Mouse (Mus musculus) adrenal gland, postnatal 25 days (tissue): ENCODE results near the gene Srebf2. TPM values are rescaled to one million over a fixed set of nuclear protein-coding genes. Genes with fewer than 3 reads are reported as not detected.
A peak's percentile ranks its signal among the peaks of the same experiment; 100 is the strongest.

Source experiments
- DNase-seq: peaks from one replicate; pipeline ENCODE4 v3.0.0; 2021; ENCODE audit warnings: mixed read lengths
- total RNA-seq: library from RNA; stranded (reverse); gene quantifications from 2 replicates; pipeline ENCODE4 v1.2.3, GENCODE M21; 2021

Srebf2 gene
- total RNA-seq, 1 experiment from 2014 or later: 95.5 TPM

DNA sequence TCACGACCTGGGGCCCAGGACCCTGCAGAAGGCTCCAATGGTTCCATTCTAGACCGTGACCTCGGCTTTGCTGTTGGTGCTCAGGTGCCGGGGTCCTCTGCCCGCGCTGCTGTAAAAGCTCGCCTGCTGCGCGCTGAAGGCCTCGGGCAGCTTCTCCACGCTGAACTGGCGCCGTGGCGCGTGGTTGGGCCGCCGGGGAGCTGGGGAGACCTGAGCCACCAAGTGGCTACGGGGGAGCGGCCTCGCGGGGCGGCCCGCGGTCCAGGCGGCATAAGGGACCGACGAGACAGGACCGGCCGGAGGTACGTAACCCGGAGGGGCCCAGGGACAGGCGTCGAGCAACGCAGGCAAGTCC is 60.1 kb downstream of the Srebf2 start:
- DNase-seq: no peak

DNA sequence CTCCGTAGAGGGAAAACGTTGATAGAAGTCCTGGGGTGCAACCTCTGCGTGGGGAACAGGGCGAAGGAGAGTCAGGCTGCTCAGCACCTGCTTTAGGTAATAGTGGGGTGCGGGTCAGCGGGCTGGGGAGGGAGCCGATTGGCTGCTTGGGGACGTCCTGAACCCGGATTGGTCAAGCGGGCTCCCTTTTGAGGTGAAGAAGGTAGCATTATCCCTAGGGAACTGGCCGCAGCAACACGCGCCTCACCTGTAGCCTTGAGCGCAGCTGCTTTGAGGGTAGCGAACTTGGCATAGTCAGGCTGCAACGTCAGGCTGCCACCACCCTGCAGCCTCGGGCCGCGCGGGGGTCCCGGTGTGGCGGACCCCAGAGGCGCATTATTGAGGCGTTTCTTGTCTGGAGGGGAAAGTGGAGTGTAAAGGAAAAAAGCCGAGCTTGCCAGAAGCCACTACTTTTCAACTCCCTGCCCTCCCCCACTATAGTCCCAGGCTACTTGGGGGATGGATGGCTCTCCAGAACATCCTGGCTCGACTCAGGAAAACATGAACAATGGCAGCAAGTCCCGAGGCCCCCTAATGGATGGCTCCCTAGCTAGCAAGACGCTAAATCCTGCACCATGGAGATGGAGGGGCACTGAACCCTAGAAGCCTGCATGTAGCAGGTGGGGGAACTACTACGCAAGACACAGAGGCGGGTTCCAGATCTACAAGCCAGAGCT is 60.7 kb downstream of the Srebf2 start:
- DNase-seq: no peak

DNA sequence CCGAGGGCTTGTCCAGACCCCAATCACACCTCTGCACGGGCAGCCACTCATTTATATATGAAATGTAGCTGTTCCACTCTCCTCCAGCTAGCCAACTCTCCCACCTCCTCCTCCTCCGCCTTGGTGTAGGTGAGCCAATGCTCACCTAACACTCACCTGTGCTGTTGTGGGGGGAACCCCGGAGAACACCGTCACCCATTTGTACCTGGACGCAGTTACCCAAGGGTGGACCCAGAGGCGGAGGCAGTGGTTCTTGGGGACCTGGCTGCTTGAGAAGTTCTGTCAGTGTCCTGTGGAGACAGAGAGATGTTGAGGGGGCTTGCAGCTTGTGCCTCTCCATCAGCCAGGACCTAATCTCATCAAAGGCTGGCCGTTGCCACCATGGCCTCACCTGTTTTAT is 61.3 kb downstream of the Srebf2 start:
- DNase-seq: no peak

DNA sequence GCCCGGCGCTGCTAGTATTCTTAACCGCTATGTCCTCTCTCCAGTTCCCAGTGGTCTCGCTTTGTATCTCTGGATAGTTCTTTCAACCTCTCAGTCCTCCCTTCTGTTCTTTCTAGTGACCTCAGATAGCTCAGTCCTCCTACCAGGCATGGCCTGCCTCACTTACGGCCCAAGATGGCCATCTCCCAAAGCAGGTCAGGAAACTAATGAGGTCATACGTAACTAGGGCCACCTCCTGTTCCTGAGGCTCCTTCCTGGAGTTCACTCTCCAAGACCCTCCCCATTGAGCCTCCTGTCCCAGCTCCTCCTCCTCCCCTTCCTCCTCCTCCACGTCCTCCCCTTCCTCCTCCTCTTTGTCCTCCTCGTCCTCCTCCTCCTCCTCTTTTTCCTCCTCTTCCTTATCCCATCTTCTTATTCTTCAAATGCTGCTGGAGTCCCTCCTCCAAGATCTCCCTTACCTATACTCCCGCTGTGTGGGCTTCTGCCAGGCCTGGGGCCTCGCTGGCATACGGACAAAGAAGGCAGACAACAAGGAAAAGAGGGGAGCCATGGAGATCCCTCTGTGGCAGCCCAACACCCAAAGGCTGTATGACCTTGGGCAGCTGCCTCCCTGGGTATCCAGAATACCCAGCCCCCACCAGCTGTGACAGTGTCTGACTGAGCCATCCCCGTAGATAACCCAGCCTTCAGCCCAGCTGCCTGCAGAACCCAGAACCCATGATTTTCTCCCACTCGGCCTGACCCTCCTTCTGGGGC is 62.5 kb downstream of the Srebf2 start:
- no peak for DNase-seq

DNA sequence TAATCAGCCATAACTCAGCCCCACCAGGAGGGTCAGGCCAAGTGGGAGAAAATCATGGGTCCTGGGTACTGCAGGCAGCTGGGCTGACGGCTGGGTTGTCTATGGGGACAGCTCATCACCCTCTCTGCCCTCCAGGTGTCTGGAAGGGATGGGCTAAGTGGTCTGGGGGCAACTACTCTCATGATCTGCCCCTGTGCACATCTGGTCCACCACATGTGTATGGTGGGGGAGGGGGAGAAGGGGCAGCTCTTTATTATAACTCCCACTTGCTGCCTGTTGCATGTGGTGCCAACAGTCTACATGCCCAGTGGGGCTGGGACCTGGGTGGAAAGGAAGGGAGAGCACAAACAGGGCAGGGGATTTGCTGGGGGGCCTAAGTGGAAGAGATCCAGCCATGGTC is 63.8 kb downstream of the Srebf2 start:
- no peak for DNase-seq

DNA sequence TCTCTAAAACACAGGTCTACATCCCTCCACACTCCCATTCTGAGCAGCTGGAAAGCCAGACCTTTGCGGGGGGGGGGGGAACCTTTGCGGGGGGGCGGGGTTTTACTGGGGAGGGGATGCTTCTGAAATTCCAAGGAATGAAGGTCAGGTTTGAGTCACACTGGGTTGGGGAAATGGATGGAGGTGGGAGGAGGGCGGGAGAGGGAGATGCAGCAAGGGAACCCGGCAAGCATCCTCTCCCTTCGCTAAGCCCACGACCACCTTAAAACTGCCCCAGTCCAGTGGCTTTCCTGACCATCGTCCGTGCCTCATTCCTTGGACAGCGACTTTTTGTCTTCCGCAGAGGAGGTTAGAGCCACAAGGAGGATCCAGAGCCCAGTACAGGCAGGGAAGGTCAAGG is 64.3 kb downstream of the Srebf2 start:
- DNase-seq: no peak

DNA sequence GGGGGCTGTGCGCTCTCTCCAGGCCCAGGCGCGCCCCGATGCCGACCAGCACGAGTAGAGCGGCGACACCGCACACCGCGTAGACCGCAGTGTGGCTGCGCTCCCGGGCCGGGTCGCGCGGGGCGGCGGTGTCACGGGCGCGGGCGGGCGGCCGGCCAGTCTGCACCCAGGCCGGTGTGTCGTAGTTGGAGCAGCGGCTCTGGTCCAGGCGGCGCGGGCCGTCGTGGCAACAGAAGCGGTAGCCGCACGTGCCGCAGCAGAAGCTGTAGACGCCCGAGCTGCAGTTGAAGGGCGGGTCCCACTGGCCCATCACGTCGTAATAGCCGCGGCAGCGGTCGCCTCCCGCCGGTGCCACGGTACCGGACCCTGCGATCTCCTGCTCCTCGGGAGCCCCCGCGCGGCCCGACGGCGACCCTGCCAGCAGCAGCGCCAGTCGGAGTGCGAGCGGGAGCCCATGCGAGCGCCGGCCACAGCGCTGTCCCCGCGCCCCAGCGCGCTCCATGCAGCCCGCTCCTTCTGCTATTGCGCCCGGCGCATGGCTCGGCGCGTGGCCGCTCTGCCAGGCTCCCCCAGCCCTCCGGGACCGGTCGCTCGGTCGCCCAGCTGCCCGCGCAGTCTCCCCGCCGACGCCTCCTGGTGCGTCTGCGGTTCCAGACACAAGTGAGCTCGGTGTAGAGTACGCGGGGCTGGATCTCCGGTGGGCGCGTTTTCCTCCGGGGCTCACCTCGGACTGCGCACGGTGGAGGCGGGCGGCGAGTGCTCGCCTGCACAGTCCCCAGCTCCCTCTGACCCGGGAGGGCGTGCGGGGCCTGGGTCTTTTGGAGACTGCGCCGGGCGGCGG is 65.2 kb downstream of the Srebf2 start:
- DNase-seq: peak; percentile 29

DNA sequence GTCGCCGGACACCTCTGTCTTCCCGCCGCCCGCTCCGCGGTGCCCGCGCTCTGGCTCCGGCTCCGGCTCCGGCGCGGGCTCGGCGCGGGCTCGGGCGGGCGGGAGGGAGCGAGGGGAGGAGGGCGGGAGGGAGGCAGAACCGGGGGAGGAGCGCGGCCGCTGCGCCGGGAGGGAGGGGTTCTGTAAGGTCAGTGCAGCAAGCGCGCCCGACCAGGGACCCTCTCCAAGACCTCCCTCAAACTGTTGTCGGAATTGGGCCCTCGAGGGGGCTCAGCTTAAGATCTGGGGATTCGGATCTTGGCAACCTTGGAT is 65.7 kb downstream of the Srebf2 start, which contains the start of gene Shisa8:
Gene Shisa8, minus strand, starts transcription at position 64 of the 312 bp plus-strand sequence.
- DNase-seq: peak; percentile 24

DNA sequence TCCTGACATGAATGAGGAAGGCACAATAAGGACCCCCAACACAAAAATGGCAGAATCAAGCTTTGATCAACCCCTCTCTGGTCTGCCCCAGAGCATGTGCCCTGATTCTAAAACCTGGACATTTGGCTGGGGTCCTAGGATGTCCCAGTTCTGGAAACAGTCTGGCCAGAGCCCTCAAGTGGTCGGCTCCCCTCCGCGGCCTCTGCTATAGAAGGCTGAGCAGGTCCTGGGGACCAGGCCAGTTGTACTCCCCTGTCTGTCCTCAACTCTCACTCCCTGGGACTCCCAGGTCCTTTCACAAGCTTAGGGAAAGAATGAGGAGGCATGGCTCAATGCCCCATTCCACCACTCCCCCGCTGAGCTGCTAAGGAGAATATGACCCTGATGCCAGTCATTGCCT is 66.2 kb downstream of the Srebf2 start:
- no peak for DNase-seq

DNA sequence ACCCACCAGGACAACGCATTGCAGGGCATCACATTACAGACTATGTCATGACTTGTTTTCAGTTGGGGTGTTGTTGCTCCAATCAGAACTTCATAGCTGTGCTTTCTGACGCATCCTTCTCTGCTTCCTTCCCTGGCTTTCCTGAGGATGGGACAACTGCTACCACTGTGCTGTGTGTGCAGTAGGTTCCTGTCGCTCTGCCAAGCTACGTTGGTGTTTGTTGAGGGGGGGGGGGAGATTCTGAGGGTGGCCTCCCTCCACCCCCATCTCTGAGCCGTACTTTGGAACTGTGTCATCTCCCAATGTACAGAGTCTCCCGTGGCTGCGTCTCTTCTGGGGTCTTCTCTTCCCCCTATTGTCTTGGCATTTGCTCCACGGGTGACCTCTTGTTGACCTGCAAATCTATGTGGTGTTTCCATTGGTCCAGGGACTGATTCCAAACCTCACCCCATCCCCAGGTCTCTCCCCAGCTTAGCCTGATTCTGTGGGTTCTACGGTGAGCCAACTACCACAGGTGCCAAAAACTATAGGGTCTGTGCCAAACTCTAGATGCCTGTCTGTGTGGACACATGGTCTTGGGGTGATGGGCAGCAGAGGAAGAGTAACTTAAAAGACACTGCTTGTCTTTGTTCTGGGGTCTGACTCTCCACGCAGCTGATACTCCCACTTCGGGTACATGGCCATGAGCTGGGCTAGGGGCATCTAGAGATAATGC is 68.5 kb downstream of the Srebf2 start:
- DNase-seq: no peak

DNA sequence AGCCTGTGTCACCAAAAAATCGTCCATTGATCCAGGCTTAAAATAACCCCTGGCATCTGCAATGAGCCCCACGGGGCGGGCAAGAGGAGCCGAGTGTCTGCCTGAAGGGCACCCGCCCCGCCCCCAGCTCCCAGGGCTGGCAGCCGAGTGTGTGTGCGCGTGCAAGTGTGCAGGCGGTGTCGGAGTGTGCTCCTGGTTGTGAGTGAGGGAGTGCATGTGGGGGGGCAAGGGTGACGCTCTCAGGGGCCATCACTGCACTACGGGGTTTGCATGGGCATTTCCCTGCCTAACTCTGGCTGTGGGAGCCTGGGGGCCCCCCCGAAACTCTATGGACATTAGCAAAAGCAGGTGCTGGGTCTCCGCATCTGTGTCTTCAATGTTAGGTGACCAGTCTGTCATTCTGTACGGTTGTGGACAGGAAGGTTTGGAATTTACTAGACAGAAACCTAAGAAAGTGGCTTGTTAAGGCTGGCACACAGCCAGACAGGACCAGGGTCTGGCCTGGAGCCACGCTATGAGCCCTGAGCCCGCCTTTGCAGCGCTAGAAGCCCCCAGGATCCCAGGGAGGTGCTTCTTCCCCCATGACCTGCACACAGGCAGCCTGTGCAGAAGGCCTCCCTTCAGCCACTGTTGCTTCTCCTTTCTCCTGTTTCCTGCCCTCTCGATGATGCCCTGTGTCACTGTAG is 69.3 kb downstream of the Srebf2 start:
- no peak for DNase-seq

DNA sequence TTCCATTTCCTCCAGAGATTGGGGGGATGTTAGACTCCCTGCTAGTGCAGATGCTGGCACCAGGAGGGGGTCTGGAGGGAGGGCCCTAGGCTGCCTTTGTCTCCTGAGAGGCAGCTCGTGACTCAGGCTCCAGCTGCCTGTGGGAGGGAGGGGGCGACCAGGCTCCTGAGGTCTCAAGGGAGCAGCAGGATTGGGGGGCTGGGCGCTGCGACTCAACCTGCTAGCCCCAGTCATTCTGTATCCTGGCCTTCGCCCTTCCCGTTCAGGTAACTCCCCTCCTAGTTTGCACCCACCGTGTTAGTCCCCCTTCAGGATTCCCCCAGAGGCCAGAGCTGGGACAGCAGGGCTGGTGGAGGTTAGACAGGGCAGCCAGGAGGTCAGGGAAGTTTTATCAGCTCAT is 70.1 kb downstream of the Srebf2 start:
- no peak for DNase-seq

DNA sequence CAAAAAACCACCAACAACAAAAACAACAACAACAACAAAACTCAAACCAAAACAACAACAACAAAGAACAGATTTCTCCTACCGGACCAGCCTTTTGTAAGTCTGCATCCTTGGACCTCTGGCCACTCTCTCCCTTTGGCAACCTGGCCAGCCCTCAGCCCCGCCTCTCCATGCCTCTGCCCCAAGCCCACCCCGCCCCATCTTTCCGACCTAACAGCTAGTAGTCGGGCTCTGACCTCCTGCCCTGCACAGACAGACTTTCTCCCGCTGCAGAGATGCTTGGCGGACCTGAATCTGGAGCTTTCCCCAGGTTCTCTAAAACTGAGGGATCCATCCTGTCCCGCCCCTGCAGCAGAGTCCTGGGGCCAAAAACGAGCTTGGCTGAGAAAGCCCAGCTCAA is 71.0 kb downstream of the Srebf2 start:
- DNase-seq: no peak

DNA sequence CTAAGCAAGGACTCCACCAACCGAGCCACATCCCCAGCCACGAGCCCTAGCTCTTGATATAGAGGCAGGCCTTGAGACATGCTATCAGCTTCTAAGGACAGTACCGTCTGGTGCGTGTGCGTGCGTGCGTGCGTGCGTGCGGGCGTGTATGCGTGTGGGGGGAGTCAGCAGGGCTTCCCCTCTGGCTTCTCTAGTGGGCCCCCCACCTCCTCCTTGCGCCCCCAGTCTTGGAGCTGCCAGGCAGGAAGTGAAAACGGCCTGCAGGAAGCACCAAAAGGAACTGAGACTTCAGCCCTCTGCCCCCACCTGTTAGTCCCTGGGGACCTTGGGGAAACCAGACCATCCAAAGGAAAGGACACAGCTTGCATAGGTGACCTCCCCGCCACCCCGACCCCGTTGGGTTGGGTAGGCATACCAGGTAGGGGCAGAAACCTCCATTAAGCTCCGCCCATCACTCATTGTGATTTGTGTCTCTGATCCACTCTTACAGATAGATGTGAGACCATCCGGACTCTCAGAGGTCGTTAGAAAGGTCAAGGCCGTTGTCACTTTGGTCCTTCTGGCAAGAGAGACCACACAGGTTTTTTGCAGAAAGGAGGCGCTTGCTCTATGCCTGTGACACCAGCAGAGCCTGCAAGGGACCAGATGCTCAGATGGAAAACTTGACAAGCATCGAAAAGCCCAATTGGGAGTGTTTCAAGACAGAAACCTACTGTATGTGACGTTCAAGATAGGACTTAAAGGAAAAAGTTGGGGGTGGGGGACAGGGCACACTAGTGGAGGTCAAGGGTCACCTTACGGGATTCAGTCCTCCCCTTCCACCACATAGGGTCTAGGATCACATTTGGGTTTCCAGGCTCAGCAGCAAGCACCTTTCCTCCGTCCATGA is 72.0 kb downstream of the Srebf2 start:
- DNase-seq: no peak

DNA sequence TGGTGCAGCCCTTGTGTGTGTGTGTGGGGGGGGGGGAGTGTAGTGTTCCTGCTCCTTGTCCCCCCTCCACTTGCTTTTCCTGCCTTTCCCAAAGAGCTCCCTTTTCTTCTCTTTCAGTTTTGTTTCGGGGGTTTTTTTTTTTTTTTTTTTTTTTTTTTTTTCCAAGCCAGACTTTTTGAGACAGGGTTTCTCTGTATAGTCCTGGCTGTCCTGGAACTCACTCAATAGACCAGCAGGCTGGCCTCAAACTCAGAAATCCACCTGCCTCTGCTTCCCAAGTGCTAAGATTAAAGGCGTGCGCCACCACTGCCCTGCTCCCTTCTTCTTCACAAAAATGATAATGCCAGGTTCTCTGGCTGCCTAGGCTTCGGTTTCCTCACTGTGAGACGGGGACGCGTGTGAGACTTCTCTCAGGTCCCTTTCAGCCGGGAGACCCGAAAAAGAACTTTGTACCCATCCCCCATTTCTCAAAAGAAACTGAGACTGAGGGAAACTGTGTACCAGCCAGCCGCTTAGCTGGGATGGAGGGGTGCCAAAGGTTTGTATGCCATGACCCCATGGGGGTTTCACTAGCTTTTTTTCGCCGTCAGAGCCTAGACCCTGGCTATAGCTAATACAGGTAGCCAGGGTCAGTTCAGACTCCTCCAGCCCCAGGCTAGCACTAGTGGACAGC is 73.2 kb downstream of the Srebf2 start:
- no peak for DNase-seq

DNA sequence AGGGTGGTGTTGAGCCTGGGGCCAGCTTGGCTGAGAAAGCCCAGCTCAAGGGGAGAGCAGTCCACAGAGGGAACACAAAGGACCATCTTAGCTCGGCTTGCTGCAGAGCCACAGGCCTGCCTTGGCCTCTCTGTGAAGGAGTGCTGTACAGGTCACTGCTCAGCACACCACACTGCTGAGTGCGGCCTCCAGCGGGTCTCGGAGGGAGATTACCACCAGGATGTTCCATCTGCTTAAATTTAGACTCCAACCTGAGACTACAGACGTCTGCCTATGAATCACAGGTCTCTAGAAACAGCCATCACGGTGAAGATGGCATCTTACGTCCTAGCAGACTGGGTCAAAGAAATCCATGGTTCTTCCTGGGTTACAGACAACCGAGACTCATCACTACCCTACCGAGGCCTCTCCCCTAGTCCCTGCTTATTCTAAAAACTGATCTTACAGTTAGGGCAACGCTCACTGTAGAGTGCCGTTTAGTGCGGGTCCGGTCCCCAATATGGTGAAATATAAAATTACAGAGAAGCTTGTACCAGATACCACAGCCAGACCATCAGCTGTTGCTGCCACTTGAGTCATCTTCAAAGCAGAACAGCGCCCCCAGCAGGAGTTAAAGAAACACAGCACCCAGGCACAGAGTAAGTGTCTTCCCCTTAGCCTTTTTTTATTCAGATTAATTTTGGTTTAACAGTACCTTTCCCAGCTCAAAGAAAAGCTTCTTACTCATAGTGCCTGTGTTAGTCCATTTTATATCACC is 74.3 kb downstream of the Srebf2 start:
- no peak for DNase-seq

DNA sequence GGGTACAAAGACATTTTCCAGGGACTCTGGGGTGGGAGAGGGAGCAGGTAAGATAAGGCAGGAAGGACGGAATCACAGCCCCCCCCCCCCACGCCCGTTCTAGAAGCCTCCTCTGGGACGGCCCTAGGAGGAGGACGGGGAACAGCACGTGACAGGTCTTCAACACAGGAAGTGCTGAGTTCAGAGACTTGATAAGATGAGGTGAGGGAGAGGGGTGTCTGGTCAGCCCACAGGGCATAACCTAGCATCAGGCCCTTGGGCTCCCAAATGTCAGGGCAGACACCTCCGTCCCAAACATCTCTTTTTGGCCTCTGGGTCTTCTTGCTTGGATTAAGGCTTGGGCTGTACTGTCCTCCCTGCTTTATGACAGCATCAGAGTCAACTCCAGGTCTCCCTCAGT is 76.3 kb downstream of the Srebf2 start:
- DNase-seq: no peak

DNA sequence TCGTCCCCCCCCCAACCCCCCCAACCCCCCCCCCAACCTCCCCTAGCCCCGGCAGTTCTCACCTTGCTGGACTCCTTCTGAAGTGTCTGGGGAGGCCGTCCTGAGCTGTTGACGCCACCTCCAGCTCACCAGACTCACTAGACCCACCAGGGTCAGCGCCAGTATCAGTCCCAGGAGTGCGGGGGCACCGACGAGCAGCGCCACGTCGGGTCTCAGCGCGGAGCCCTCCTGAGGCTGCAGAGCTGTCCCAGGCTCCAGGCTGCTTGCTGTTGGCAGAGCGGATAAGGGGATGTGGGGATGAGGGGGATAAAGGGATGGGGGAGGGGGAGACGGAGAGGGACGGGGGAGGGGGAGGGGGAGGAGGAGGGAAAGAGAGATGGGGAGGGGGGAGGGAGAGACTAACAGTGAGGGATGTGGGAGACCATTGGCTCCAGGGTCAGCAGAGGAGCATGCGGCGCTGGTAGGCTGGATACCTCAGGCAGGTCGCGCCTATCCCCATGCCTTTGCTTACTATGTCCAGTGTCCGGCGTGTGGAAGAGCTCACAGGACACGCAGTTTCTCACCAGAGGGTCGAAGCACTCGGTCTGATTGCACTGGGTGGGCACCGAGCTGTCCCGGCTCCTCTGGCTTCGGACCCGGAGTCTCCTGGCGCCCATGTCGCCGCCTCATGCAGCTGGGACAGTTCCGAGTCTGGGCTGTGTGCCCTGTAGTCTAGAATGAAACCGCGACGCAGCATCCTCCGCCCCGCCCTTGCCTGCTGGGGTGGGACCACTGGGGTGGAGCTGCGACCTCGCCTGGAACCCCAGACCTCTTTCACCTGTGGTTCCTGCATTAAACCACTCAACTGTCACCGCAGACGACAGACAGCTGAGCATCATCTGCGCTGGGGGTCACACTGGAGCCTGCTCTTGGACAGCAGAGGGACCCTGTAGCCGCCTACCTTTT is 76.9 kb downstream of the Srebf2 start, which contains the start of gene Tnfrsf13c:
Gene Tnfrsf13c, minus strand, starts transcription at position 713 of the 945 bp plus-strand sequence.
- no peak for DNase-seq
